Mouse (Mus musculus): ENCODE data around the gene Vmn2r7. TPM values are rescaled to one million over a fixed set of nuclear protein-coding genes. Genes with fewer than 3 reads are reported as not detected.
"Not testable (repeated sequence)": the region's sequence is repeated elsewhere in the genome, so short reads cannot be mapped to it uniquely, and the experiment has no call there.

Gene Vmn2r7
- polyA plus RNA-seq, 1 experiment from 2014 or later = not detected

GRCm38 (mm10) chr3:64727187-64727970 is 117.2 kb downstream of the Vmn2r7 start:
- not testable (repeated sequence) for ATAC-seq, H3K27ac ChIP-seq

DNA sequence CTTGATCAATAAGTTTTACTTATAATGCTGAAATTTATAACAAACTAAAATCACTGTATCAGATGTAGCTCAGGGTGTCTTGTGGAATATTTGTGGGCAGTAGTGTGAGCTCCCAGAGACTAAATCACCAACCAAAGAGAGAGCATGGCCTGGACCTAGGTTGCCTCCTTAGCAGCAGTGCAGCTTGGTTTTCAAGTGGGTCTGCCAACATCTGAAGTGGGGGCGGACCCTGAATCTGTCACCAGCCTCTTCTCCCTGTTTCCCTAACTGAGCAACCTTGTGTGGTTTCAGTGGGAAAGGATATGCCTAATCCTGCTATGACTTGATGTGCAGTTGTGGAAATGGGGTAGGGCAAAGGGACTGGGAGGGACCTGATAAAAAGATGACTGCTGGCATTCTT is 118.8 kb downstream of the Vmn2r7 start:
- not testable (repeated sequence) for H3K9ac ChIP-seq; H3K4me2 ChIP-seq; H3K4me1 ChIP-seq; ATAC-seq; H3K36me3 ChIP-seq (ENCODE audit: poor library complexity, severe bottlenecking); H3K9me3 ChIP-seq (replicated peaks); H3K4me3 ChIP-seq; H3K27ac ChIP-seq; H3K27me3 ChIP-seq
- WGBS = 81% methylated on average over 1 of the region's 1 CpGs

More at GRCm38 (mm10) chr3:64727187-64727970, 117.2 kb downstream of the Vmn2r7 start:
- 65% methylated on average over 3 of the region's 3 CpGs for WGBS
- not testable (repeated sequence) for H3K4me1 ChIP-seq; H3K4me3 ChIP-seq; H3K9ac ChIP-seq; H3K36me3 ChIP-seq (ENCODE audit: poor library complexity, severe bottlenecking); H3K9me3 ChIP-seq (replicated peaks); H3K4me2 ChIP-seq; H3K27me3 ChIP-seq

DNA sequence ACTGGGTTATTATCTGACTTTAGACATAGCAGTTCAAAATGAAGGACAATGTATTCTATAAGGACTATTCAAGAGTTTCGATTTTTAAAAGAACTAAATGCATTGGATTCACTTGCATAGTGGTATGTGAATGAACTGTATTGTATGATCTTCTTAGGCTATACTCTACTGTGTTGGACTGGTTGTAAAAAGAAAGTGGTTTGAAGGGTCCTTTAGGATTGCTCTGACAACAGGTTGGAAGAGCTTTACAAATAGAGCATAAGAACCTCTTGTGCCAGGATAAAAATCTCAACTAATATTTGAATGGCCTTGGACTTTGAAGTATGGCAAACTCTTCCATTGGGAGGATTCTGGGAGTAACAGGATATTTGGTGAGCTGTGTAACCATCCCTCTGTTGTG is 168.5 kb downstream of the Vmn2r7 start:
- H3K27ac ChIP-seq; H3K27me3 ChIP-seq; H3K4me2 ChIP-seq; H3K36me3 ChIP-seq (ENCODE audit: poor library complexity, severe bottlenecking); H3K9ac ChIP-seq; H3K4me3 ChIP-seq; ATAC-seq; H3K9me3 ChIP-seq (replicated peaks); H3K4me1 ChIP-seq: not testable (repeated sequence)
- 80% methylated on average over 1 of the region's 1 CpGs for WGBS

Data from forebrain, embryonic 13.5 days (tissue).